Mouse (Mus musculus): Measurements from ENCODE around the gene Cks2.

DNA sequence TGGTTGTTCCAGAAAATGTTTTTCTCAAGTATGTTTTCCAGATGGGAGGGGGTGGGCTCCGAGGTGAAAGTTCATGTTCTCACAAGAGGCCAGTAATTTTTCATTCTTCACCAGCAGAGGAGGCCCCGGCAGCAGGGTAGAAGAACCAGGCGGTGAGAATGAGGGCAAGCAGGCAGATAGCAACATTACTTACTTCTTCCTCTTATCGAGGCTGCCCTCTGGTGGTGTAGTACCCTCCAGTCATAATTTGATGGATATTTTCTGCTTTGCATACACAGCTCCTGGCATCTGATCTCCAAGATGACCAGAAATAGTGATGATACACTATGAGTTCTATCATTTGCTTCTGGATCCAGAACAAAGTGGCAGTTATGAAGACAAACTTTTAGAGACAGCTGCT is 6.1 kb upstream of the Cks2 start:
- no peak for TF ChIP-seq TAL1 (IDR thresholded peaks at IDR 0.05; ENCODE audit: low read length)
- no peak for TF ChIP-seq GATA1 (IDR thresholded peaks at IDR 0.05; ENCODE audit: low read length)
